Mouse (Mus musculus): ENCODE results near the gene Gpr137c. TPM values are rescaled to one million over a fixed set of nuclear protein-coding genes. Genes with fewer than 3 reads are reported as not detected.

The Gpr137c gene
- polyA plus RNA-seq, 1 experiment from 2014 or later, result 3.3 TPM

DNA sequence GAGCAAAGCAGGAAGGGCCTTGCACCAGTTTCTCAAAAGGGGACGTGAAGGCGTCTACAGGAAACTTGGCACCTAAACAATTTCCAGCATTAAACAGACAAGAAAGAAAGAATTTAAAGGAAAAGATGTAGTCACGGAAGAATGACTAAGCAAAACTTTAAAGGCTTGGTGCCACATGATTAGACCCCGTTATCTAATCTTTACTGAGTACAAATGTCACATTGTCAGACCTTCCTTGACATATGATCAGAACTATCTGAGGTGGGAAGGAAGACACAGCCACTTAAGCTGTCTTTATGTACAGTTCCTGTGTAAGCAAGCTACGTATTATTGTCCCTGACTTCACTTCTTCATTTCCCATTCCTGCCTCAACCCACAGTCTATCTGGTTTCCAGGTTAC is 102.1 kb downstream of the Gpr137c start:
- peaks cover 7% of the 10 kb centered on the region for H3K4me1 ChIP-seq
- no peak for ATAC-seq (ENCODE audit: insufficient number of reproducible peaks, insufficient read depth, low FRiP score, low TSS enrichment, low read depth)
- H3K9me3 ChIP-seq, result no peaks in the 10 kb centered on the region
- H3K27ac ChIP-seq, result no peak overlapping the region
- 78% methylated on average over 5 of the region's 5 CpGs for WGBS
- H3K4me2 ChIP-seq, result no peak overlapping the region
- no peak overlapping the region for H3K4me3 ChIP-seq
- H3K36me3 ChIP-seq, result no peaks in the 10 kb centered on the region
- no peaks in the 10 kb centered on the region for H3K27me3 ChIP-seq
- H3K9ac ChIP-seq, result no peak overlapping the region

DNA sequence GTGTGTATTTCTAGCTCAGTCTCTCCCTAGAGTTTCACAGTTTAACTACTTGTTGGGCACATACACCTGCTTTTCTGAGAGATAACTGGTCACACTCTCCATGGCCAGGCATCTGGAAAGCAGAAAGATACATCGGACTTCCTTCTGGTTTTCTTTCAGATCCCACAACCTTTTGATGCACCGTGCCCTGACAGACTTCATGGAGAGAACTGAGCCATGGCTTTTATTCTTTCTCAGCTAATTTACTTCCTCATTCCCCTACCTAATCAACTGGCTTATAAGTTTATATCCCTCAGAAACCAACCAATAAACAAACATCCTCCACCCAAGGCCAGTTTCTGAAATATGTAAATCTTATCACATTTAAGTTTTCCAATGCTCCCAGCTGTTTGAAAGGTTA is 102.9 kb downstream of the Gpr137c start:
- Histone ChIP-seq H3K4me2 (no peak overlapping the region), H3K27ac (no peak overlapping the region), H3K4me1 (peaks cover 1% of the 10 kb centered on the region), H3K36me3 (no peaks in the 10 kb centered on the region), H3K9me3 (no peaks in the 10 kb centered on the region), H3K4me3 (no peak overlapping the region), H3K9ac (no peak overlapping the region), H3K27me3 (no peaks in the 10 kb centered on the region)
- 86% methylated on average over 2 of the region's 2 CpGs for WGBS
- ATAC-seq (ENCODE audit: insufficient number of reproducible peaks, insufficient read depth, low FRiP score, low TSS enrichment, low read depth), result no peak

DNA sequence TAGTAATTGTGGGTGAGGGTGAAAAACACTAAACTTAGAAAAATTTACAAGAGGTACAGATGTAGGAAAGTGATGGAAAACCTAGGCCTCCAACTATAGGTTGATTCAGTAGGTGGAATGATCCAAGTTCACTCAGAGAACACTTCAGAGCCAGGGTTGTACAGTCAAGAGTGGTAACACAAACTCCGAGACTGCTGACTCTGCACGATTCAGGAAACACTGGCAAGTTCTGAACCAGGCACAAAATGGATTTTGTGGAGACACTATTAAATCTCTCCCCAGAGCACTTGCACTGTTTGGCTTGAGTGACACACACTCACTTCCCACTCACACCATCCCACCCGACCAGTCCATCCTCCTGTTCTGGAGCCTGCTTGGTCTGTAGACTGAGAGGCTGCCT is 103.8 kb downstream of the Gpr137c start:
- H3K4me3 ChIP-seq, result no peak overlapping the region
- no peaks in the 10 kb centered on the region for H3K4me1 ChIP-seq
- no peak overlapping the region for H3K9ac ChIP-seq
- no peak overlapping the region for H3K4me2 ChIP-seq
- no peak overlapping the region for H3K27ac ChIP-seq
- H3K27me3 ChIP-seq, result no peaks in the 10 kb centered on the region
- no peak for ATAC-seq (ENCODE audit: insufficient number of reproducible peaks, insufficient read depth, low FRiP score, low TSS enrichment, low read depth)
- 75% methylated on average over 3 of the region's 3 CpGs for WGBS
- no peaks in the 10 kb centered on the region for H3K36me3 ChIP-seq
- no peaks in the 10 kb centered on the region for H3K9me3 ChIP-seq

DNA sequence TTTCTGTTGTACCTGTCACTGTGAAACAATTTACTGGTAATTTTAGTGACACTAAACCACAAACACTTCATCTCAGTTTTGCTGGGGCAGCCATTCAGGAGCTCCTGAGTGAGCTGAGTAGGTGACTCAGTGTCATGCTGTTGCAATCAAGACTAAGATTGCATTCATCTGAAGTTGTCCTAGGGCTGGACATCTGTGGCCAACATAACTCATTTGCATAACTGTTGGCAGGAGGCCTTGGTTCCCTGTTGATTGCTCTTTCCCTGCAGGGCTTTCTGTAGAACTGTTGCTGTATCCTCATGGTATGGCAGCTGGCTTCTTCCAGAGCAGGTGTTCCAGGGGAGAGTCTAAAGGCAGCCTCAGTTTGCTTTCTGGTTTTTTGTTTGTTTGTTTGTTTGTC is 106.0 kb downstream of the Gpr137c start:
- no peak overlapping the region for H3K9ac ChIP-seq
- H3K4me1 ChIP-seq, result no peaks in the 10 kb centered on the region
- no peak for ATAC-seq (ENCODE audit: insufficient number of reproducible peaks, insufficient read depth, low FRiP score, low TSS enrichment, low read depth)

DNA sequence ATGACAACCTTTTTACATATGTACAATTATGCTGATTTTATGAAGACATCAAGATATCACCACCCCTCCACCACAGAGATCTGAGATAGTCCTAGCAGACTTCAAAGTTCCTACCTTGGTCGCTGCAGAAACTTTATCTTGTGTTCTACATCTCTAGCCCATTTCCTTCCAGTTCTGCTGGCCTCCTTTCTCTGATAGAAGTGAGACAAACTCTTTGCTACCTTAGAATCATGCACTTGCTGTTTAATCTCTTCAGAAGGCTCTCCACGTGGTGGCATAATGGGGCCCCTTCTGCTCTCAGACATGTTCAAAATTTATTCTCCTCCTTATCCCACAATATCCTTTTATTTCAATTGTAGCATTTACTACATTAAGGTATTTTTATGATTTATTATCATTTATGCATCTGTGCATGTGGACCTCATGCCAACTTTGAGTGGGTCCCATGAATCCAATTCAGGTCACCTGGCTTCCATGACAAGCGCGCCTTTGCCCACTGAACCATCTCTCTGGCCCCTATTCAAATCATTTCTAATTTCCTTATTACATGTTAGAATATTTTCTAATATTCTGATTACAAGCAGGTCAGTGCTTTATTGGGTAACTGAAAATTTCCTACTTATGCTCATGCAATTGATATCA is 108.7 kb downstream of the Gpr137c start:
- no peak for ATAC-seq (ENCODE audit: insufficient number of reproducible peaks, insufficient read depth, low FRiP score, low TSS enrichment, low read depth)
- no peaks in the 10 kb centered on the region for H3K9me3 ChIP-seq
- 86% methylated on average over 4 of the region's 4 CpGs for WGBS

More for the DNA sequence above, 106.0 kb downstream of the Gpr137c start:
- H3K27me3 ChIP-seq, result no peaks in the 10 kb centered on the region
- H3K27ac ChIP-seq, result no peak overlapping the region
- no peaks in the 10 kb centered on the region for H3K9me3 ChIP-seq
- no peak overlapping the region for H3K4me2 ChIP-seq
- H3K4me3 ChIP-seq, result no peak overlapping the region
- H3K36me3 ChIP-seq, result no peaks in the 10 kb centered on the region

DNA sequence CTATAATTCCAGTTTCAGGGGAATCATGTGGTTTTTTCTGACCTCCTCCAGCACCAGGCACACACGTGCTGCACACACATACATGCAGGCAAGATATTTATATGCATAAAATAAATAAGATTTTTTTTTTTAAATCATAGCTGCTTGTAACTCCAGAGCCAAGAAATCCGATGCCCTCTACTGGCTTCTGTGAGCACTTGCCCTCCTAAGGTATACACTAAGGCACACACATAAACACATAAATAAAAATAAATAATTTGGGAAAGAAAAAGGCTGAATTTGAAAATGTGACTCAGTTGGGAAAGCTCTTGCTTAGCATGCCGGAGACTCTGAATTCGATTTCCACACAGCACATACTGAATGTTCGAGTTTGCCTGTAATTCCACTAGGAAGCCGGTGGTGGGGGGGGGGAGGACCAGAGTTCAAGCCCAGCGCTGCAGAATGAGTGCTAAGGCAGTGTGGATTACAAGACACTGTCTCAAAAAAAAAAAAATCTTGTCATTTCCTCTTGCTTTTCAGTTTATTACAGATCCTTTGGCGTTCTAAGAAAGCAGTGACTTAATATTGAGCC is 109.6 kb downstream of the Gpr137c start:
- Histone ChIP-seq H3K9ac (peak overlapping the region; percentile 55; the same call in 1 of the 2 replicates), H3K27ac (peak overlapping the region; percentile 83)
- 0 out of 2 replicates have a peak, but pooled peaks have one; percentile 15 for ATAC-seq (ENCODE audit: insufficient number of reproducible peaks, insufficient read depth, low FRiP score, low TSS enrichment, low read depth)

More for the DNA sequence above, 108.7 kb downstream of the Gpr137c start:
- Histone ChIP-seq H3K4me1 (peaks cover 5% of the 10 kb centered on the region; the same call in 1 of the 2 replicates), H3K27ac (no peak overlapping the region), H3K4me2 (no peak overlapping the region), H3K36me3 (peaks cover 19% of the 10 kb centered on the region), H3K4me3 (no peak overlapping the region), H3K27me3 (no peaks in the 10 kb centered on the region), H3K9ac (no peak overlapping the region)

GRCm38 (mm10) chr14:45329589-45330181 is 110.2 kb downstream of the Gpr137c start, which contains the start of gene Psmc6:
Gene Psmc6, plus strand, starts transcription at chr14:45329788.
- Histone ChIP-seq H3K27me3 (no peaks in the 10 kb centered on the region), H3K9ac (peak within 1 kb of the TSS; percentile 96), H3K4me3 (peak within 1 kb of the TSS; percentile 93), H3K36me3 (peaks cover 28% of the 10 kb centered on the region), H3K9me3 (no peaks in the 10 kb centered on the region), H3K4me1 (peaks cover 5% of the 10 kb centered on the region; the same call in 1 of the 2 replicates), H3K4me2 (peak within 1 kb of the TSS; percentile 68), H3K27ac (peak within 1 kb of the TSS; percentile 83)
- under 1% methylated on average over 43 of the region's 44 CpGs for WGBS
- ATAC-seq (ENCODE audit: insufficient number of reproducible peaks, insufficient read depth, low FRiP score, low TSS enrichment, low read depth), result peak; percentile 95

More for the DNA sequence above, 109.6 kb downstream of the Gpr137c start:
- H3K36me3 ChIP-seq, result peaks cover 26% of the 10 kb centered on the region
- H3K9me3 ChIP-seq, result no peaks in the 10 kb centered on the region
- H3K4me2 ChIP-seq, result peak overlapping the region; percentile 68
- 12% methylated on average over 8 of the region's 8 CpGs for WGBS
- no peaks in the 10 kb centered on the region for H3K27me3 ChIP-seq
- peaks cover 5% of the 10 kb centered on the region; the same call in 1 of the 2 replicates for H3K4me1 ChIP-seq
- peak overlapping the region; percentile 93 for H3K4me3 ChIP-seq

Other genes with a start within 250 kb of the Gpr137c start
- 1.7 and 1.8 TPM in 2 replicates for gene Ptger2, start 231.5 kb upstream of the Gpr137c start, polyA plus RNA-seq (2015; fragmentation: Nextera tagmentation; extraction: Ambion mirVana)
- gene Txndc16, start 611 bp downstream of the Gpr137c start, polyA plus RNA-seq (2015; fragmentation: Nextera tagmentation; extraction: Ambion mirVana), result 16.5 and 19.6 TPM in 2 replicates
- gene Ero1l, start 99.1 kb downstream of the Gpr137c start, polyA plus RNA-seq (2015; fragmentation: Nextera tagmentation; extraction: Ambion mirVana), result 28.9 and 30.9 TPM in 2 replicates
- gene Psmc6, start 110.1 kb downstream of the Gpr137c start, polyA plus RNA-seq (2015; fragmentation: Nextera tagmentation; extraction: Ambion mirVana), result 167 and 168 TPM in 2 replicates
- 82.1 and 84.1 TPM in 2 replicates for gene Styx, start 131.4 kb downstream of the Gpr137c start, polyA plus RNA-seq (2015; fragmentation: Nextera tagmentation; extraction: Ambion mirVana)
- 49.5 and 55.9 TPM in 2 replicates for gene Gnpnat1, start 185.2 kb downstream of the Gpr137c start, polyA plus RNA-seq (2015; fragmentation: Nextera tagmentation; extraction: Ambion mirVana)

All from embryonic facial prominence, embryonic 13.5 days (tissue).